Mouse (Mus musculus) embryonic facial prominence, embryonic 14.5 days (tissue): ENCODE measurements around the gene Rab6a. TPM values are rescaled to one million over a fixed set of nuclear protein-coding genes. Genes with fewer than 3 reads are reported as not detected.
"Not testable (repeated sequence)": the region's sequence is repeated elsewhere in the genome, so short reads cannot be mapped to it uniquely, and the experiment has no call there.

Source experiments
- ATAC-seq: fragments of 200-750 bp; cut with Nextera tagmentation; 2 replicates; pipeline ENCODE4 v1.8.0; 2017; ENCODE audit warnings: low read depth, moderate number of reproducible peaks, moderate TSS enrichment
- DNase-seq: peaks from one replicate; pipeline ENCODE4 v3.0.0-alpha.2; 2015; ENCODE audit warnings: low spot score
- H3K27ac ChIP-seq: fragments of 300-500 bp; sonication (generic); replicated peaks from 2 replicates; pipeline ENCODE4 v1.5.1; 2014; ENCODE audit warnings: low read depth, mild to moderate bottlenecking, low read length, moderate library complexity
- H3K27me3 ChIP-seq: fragments of 300-500 bp; sonication (generic); replicated peaks from 2 replicates; pipeline ENCODE4 v1.6.1; 2014; ENCODE audit warnings: low read length; ENCODE audit not compliant: control insufficient read depth, insufficient read depth
- H3K36me3 ChIP-seq: fragments of 300-500 bp; sonication (generic); 2 replicates; pipeline ENCODE4 v1.6.1; 2014; ENCODE audit warnings: low read length, mixed read lengths; ENCODE audit not compliant: control insufficient read depth, insufficient read depth
- H3K4me1 ChIP-seq: fragments of 300-500 bp; sonication (generic); 2 replicates; pipeline ENCODE4 v1.6.1; 2014; ENCODE audit warnings: antibody characterized with exemption, low read length; ENCODE audit not compliant: control insufficient read depth, insufficient read depth
- H3K4me2 ChIP-seq: fragments of 300-500 bp; sonication (generic); 2 replicates; pipeline ENCODE4 v1.6.1; 2014; ENCODE audit warnings: low read depth, mild to moderate bottlenecking, low read length, moderate library complexity, mixed read lengths
- H3K4me3 ChIP-seq: fragments of 300-500 bp; sonication (generic); 2 replicates; pipeline ENCODE4 v1.5.1; 2014; ENCODE audit warnings: low read depth, mild to moderate bottlenecking, low read length
- H3K9ac ChIP-seq: fragments of 300-500 bp; sonication (generic); 2 replicates; pipeline ENCODE4 v1.6.1; 2014; ENCODE audit warnings: low read depth, mild to moderate bottlenecking, low read length, moderate library complexity, mixed read lengths
- H3K9me3 ChIP-seq: fragments of 300-500 bp; sonication (generic); 2 replicates; pipeline ENCODE4 v1.6.1; 2016; ENCODE audit warnings: low read length; ENCODE audit not compliant: control insufficient read depth
- WGBS: fragments of 180-500 bp; shearing (Covaris S2); extraction: QIAGEN DNeasy Blood & Tissue Kit; methylation state at CpG from one replicate; pipeline ENCODE4 v1.1.7; 2014; 5-methylcytosine and 5-hydroxymethylcytosine counted together
- polyA plus RNA-seq: library from polyadenylated mRNA; unstranded; fragments of >200 nt; fragmentation: Nextera tagmentation; extraction: Ambion mirVana; gene quantifications from 2 replicates; pipeline ENCODE4 v1.2.1, GENCODE M21; 2014

The Rab6a gene
- 130 and 136 TPM in 2 replicates for polyA plus RNA-seq

DNA sequence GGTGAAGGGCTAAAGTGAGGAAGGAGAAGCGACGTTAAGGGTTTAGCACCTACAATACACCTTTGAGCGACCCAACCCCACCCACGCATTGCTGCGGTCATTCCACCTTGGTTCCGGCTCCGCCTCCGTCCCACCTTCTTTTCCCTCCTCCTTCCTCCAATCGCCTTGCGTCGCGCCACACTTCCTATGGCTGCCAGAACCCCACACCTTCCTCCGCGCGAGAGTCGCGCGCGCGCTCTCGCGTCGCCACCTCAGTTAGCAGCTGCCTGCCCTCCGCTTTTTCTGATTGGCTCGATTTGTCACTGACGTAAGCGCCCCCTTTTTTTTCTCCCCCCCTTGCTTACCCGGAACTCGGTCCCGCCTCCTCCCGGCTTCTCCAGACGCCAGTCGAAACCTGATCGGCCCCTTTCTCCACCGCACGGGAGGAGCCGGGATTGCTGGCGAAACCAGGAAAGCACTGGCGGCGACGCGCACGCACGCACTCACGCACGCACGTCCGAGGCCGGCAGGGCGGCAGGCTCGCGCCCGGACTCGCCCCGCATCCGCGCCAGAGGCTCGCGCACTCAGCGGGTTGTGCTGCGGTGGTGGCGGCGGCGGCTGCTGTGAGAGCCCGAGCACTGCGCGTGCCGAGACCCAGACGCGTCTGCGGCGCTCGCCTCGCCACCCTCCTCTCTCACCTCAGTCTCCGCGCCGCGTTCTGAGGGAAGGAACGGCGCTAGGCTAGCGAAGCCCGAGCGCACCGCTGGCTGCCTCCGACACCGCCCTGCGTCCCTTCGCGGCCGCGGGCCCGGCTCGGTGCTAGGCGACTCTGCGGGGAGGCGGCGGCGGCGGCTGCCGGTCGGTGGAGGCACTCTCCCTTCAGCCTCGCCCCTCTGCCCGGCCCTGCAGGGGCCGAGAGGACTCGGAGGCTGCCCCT, at the start of gene Rab6a:
TSS of gene Rab6a (plus strand) at position 197 of the 916 bp plus-strand sequence.
- Histone ChIP-seq H3K36me3 (no peaks in the 10 kb centered on the region), H3K4me3 (peak within 1 kb of the TSS; percentile 94), H3K9ac (peak within 1 kb of the TSS; percentile 95), H3K4me2 (peak within 1 kb of the TSS; percentile 62), H3K27me3 (no peaks in the 10 kb centered on the region), H3K9me3 (no peaks in the 10 kb centered on the region), H3K4me1 (peaks cover 12% of the 10 kb centered on the region), H3K27ac (peak within 1 kb of the TSS; percentile 98)
- ATAC-seq (peak; percentile 97), DNase-seq (peak; percentile 100)
- 3% methylated on average over 70 of the region's 105 CpGs for WGBS

DNA sequence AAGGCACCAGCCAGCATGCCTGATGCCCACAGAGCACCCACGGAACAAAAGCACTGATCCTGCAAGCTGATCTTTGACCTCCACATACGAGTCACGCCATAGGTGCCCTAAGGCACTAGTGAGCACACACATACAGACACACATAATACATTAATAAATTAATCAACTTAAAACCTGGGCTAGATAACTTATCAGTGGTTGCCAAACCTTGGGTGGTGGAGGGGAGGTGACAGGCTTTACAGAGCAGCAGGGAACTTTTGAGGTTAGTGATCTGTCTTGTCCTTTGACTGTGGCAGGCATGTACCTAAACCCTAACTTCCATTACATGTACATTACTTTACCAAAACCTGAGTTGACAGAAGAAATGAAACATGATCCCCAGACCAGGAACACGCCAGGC, 47.9 kb upstream of the Rab6a start:
- no peak for DNase-seq
- Histone ChIP-seq H3K27me3 (no peaks in the 10 kb centered on the region), H3K4me3 (no peak overlapping the region), H3K4me1 (peaks cover 9% of the 10 kb centered on the region; the same call in 1 of the 2 replicates), H3K9me3 (no peaks in the 10 kb centered on the region), H3K9ac (no peak overlapping the region), H3K4me2 (no peak overlapping the region), H3K36me3 (no peaks in the 10 kb centered on the region; the same call in 1 of the 2 replicates), H3K27ac (no peak overlapping the region)
- 73% methylated on average over 4 of the region's 4 CpGs for WGBS
- ATAC-seq, result no peak

DNA sequence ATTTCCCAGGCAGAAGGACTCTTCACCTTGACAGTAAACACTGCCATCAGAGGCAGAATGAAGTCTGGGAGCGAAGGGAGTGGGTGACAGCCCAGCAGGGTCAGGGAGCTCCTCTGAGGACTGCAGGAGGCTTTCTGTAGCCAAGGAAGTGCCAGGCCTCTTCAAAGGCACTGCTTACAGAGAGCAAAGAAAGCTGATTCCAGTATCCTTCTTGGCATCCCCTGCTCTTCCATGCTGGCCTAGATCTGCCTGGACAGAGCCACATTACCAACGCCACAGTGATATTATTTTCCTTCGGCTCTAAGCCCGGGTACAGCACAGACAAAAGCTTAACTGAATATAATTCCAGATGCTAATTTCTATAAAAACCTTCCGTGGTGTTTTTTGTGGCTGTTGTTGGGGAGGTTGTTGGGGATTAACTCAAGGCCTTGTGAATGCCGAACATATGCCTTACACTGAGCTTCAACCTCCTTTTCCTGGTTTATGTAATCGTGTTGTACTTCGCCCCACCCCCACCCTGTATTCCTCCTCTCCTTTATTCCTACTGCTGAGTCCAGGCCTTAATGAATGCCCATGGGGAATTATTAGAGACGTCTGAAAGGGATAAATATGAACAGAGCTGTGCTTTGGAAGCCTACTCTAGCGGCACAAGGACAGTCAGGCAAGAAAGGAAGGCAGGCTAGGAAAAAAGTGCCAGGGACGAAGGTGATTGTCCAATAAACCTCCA, 45.2 kb upstream of the Rab6a start:
- Histone ChIP-seq H3K27me3 (no peaks in the 10 kb centered on the region), H3K9me3 (no peaks in the 10 kb centered on the region), H3K27ac (no peak overlapping the region; the same call in 1 of the 2 replicates), H3K9ac (no peak overlapping the region), H3K4me1 (no peaks in the 10 kb centered on the region), H3K4me3 (no peak overlapping the region), H3K4me2 (no peak overlapping the region), H3K36me3 (peaks cover 7% of the 10 kb centered on the region; the same call in 1 of the 2 replicates)
- WGBS, result 67% methylated on average over 11 of the region's 11 CpGs
- peak; percentile 24 for DNase-seq
- 0 out of 2 replicates have a peak, but pooled peaks have one; percentile 22 for ATAC-seq

DNA sequence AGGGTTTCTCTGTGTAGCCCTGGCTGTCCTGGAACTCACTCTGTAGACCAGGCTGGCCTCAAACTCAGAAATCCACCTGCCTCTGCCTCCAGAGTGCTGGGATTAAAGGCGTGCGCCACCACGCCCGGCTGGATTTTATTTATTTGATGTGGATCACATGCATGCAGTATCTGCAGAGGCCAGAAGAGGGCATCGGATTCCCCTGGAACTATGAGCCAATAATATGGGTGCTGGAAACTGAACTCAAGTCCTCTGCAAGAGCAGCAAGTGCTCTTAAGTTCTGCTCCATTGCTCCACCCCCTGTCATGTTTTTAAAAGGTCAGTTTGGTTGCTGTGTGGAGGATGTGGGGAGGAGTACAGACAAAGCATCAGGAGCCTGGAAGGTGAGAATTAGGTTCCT, 40.0 kb upstream of the Rab6a start:
- H3K36me3 ChIP-seq, result peaks cover 12% of the 10 kb centered on the region
- not testable (repeated sequence) for ATAC-seq, H3K9ac ChIP-seq, H3K9me3 ChIP-seq, H3K27me3 ChIP-seq, H3K4me1 ChIP-seq, H3K4me3 ChIP-seq, H3K4me2 ChIP-seq, DNase-seq, H3K27ac ChIP-seq
- 79% methylated on average over 5 of the region's 5 CpGs for WGBS

DNA sequence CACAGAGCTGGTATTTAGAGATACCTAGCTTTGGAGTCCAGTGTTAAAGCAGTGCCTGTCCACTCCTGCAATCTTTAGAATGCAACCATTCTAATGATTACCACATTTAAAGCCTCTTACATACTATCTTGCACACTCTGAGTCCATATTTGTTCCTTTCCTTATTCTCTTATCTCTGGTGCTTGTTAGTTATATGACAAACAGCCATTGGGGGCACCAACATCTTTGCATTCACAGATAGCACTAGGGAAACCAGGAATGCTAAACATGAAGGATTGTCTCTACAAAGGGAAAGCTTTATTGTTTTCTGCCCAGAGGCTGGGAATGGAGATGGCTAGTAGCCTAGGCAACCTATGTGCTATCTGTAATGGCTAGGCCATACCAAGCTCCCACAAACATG, 37.3 kb upstream of the Rab6a start:
- Histone ChIP-seq H3K27ac (no peak overlapping the region), H3K27me3 (no peaks in the 10 kb centered on the region), H3K4me2 (no peak overlapping the region), H3K36me3 (peaks cover 17% of the 10 kb centered on the region), H3K9ac (no peak overlapping the region), H3K9me3 (no peaks in the 10 kb centered on the region), H3K4me1 (no peaks in the 10 kb centered on the region), H3K4me3 (no peak overlapping the region)
- ATAC-seq, result no peak
- no peak for DNase-seq

DNA sequence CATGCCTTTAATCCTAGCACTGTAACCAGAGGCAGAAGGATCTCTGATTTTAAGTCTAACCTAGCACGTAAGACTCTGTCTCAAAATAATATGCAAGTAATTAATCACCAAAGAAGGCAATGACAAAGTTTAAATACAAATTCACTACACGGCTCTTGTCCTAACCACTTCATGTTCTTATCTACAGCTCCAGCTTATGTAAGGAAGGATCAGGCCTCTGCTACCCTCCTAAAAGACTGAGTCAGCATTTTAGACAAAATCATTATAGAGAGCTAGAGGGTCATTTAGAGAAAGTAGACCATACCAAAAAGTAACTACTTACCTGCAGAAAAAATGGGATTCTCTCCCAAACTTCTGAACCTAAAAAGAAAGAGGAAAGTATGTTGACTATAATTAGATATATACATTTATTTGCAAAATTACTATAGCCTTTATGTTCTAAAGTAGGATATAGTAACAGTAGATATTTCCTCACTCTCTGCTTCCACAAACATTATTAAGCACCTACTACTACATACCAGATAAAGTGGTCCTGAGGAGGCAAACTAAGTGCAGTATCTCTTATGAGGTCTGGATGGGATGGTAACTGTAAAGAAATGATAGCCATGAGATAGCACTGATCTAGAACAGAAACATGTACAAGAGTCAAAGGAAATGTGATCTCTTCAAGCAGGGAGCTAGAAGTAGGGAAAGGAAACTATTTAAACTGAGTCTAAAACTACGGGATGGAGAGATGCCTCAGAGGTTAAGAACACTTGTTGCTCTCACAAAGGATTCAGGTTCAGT, 36.1 kb upstream of the Rab6a start:
- no peaks in the 10 kb centered on the region for H3K9me3 ChIP-seq
- DNase-seq (no peak), ATAC-seq (no peak)
- no peak overlapping the region for H3K27ac ChIP-seq
- WGBS, result 84% methylated on average over 3 of the region's 3 CpGs
- no peak overlapping the region for H3K4me2 ChIP-seq
- H3K36me3 ChIP-seq, result peaks cover 13% of the 10 kb centered on the region
- no peak overlapping the region for H3K9ac ChIP-seq
- H3K27me3 ChIP-seq, result no peaks in the 10 kb centered on the region
- H3K4me3 ChIP-seq, result no peak overlapping the region
- no peaks in the 10 kb centered on the region for H3K4me1 ChIP-seq

DNA sequence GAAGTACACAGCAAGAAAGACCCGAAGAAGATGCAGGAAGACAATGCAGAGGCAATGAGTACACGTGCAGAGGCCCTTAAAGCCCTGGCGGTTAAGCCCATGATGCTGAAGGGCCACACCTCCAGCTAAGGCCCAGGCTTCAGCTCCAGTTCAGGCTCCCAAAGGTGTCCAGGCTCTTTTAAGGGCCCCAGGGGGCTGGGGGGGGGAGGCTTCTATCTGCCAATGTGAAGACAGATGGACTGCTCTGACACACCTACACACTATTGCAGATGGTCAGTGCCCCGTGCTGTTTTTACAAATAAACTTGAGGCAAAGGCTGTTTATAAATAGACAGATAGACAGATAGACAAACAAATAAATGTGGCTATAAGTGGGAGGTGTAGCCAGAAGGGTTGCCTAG, 35.1 kb upstream of the Rab6a start:
- Histone ChIP-seq H3K9me3 (no peaks in the 10 kb centered on the region), H3K27me3 (no peaks in the 10 kb centered on the region), H3K4me2 (no peak overlapping the region), H3K4me3 (no peak overlapping the region), H3K4me1 (no peaks in the 10 kb centered on the region), H3K36me3 (peaks cover 13% of the 10 kb centered on the region), H3K27ac (no peak overlapping the region), H3K9ac (no peak overlapping the region)
- ATAC-seq (no peak), DNase-seq (no peak)
- WGBS, result 89% methylated on average over 4 of the region's 4 CpGs

DNA sequence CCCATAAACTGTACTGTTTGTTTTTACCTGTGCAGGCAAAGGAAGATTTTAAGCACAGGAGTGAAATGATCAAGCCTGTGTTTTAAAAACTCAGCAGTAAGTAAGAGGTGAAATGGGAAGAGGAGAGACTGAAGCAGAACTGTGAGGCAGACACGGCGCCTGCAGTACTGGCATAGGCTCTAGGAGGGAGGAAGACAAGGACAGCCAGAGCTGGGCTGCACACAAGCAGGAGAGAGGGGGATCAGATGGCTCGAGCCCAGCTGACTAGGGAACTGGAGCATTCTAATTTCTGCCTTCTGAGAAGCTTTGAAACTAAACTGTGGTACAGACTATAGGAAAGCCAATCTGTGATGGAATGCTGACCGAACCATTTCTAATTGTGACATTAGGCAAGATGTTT, 34.5 kb upstream of the Rab6a start:
- no peaks in the 10 kb centered on the region for H3K4me1 ChIP-seq
- ATAC-seq, result no peak
- no peaks in the 10 kb centered on the region for H3K27me3 ChIP-seq
- H3K4me3 ChIP-seq, result no peak overlapping the region
- no peak overlapping the region for H3K9ac ChIP-seq
- no peak overlapping the region for H3K27ac ChIP-seq
- no peak overlapping the region for H3K4me2 ChIP-seq
- WGBS, result 70% methylated on average over 4 of the region's 4 CpGs
- DNase-seq, result no peak
- H3K36me3 ChIP-seq, result peaks cover 9% of the 10 kb centered on the region; the same call in 1 of the 2 replicates
- no peaks in the 10 kb centered on the region for H3K9me3 ChIP-seq
